Mouse (Mus musculus): ENCODE measurements around the gene Sema3g.

The Sema3g gene

DNA sequence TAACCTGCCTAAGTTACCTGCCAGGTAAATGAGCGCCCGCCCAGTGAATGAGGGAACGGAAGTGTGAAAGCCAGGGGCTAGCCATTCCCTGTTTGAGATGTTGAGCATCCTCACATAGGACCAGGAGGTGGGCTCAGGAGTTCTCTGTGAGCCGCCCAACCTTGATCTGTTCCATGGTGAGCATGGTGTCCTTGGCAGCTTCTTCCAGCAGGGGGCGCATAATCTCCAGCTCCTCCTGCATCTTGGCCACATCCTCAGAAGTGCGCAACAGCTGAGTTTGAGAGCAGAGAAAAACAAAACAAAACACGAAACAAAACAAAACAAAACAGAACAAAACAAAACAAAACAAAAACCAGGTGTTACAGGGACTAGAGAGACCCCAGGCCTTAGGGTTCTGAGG, 54.5 kb downstream of the Sema3g start:
- DNase-seq (ENCODE audit: low spot score), result peak; percentile 70
